Mouse (Mus musculus) kidney, adult 2 months (tissue): ENCODE measurements around the gene Pnpla3.

Experiments used
- CTCF ChIP-seq: fragments of 200-500 bp; conservative IDR thresholded peaks from 2 replicates; pipeline ENCODE4 v1.5.1; 2011; ENCODE audit warnings: low read depth, mild to moderate bottlenecking, control low read depth, low read length, moderate library complexity, mixed read lengths; ENCODE audit not compliant: insufficient read depth, insufficient read length
- POLR2A ChIP-seq: fragments of 200-500 bp; IDR thresholded peaks from one replicate; pipeline ENCODE4 v1.6.1; 2011; ENCODE audit warnings: low read depth, low read length, control low read depth

- TF ChIP-seq CTCF, result no peak
- no peak for TF ChIP-seq POLR2A
These were observed 43.3 kb downstream of the Pnpla3 start for GRCm38 (mm10) chr15:84210941-84211340.
